Mouse (Mus musculus): ENCODE measurements around the gene Intu.

DNA sequence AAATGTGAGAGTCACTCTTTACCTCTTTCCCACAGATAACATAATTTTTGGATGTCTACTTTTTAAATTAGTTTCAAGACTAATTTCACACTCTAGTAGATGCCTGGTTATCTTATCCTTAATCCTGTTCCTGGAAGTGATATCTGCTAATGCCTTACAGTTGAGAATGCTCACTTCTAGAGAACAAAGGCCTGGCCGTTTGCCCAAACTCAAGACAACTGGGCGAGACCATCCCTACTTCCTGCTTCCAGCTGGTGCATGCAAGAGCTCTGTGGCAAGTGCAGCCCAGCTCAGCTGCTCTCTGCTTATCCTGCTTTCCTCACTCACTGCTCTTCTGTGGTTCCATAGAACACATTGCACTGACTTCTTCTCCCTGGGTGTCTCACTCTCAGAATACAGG lies 163.4 kb downstream of the Intu start:
- TF ChIP-seq CTCF (IDR thresholded peaks at IDR 0.05; ENCODE audit: borderline replicate concordance, insufficient read depth, low read length) (no peak), POLR2A (IDR thresholded peaks at IDR 0.05; ENCODE audit: low read depth, low read length) (no peak)

All from embryonic fibroblast, embryonic 13.5 days (primary cell).